Mouse (Mus musculus) CD4-positive naive resting alpha-beta T cell, adult 76 days (primary cell): ENCODE results near the gene Hist1h2bl. TPM values are rescaled to one million over a fixed set of nuclear protein-coding genes. Genes with fewer than 3 reads are reported as not detected.

Source experiments
- total RNA-seq: library from RNA; stranded (reverse); gene quantifications from one replicate; pipeline ENCODE4 v1.2.4, GENCODE M21; 2023

The Hist1h2bl gene
- 38.5 TPM for total RNA-seq

DNA sequence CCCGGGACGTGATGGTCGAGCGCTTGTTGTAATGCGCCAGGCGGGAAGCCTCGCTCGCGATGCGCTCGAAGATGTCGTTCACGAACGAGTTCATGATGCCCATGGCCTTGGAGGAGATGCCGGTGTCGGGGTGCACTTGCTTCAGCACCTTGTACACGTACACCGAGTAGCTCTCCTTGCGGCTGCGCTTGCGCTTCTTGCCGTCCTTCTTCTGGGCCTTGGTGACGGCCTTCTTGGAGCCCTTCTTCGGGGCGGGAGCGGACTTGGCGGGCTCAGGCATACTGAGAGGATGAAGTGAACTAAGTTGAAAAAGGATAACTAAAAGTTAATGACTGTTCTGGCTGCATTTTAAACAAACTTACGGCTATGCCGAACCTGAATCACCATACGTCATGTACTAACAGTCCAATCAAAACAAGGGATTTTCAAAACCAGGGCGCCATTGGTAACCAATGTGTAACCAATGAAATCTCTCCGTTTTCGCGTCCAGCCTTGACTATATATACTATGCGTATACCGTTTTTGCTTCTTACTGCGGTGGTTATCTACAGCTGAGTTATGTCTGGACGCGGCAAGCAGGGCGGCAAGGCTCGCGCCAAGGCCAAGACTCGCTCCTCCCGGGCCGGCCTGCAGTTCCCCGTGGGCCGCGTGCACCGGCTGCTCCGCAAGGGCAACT, at the start of gene Hist1h2bl, which contains the start of gene Hist1h2ai:
Gene Hist1h2bl, minus strand, starts transcription at position 280 of the 676 bp plus-strand sequence.
Gene Hist1h2ai, plus strand, starts transcription at position 559 of the 676 bp plus-strand sequence.

DNA sequence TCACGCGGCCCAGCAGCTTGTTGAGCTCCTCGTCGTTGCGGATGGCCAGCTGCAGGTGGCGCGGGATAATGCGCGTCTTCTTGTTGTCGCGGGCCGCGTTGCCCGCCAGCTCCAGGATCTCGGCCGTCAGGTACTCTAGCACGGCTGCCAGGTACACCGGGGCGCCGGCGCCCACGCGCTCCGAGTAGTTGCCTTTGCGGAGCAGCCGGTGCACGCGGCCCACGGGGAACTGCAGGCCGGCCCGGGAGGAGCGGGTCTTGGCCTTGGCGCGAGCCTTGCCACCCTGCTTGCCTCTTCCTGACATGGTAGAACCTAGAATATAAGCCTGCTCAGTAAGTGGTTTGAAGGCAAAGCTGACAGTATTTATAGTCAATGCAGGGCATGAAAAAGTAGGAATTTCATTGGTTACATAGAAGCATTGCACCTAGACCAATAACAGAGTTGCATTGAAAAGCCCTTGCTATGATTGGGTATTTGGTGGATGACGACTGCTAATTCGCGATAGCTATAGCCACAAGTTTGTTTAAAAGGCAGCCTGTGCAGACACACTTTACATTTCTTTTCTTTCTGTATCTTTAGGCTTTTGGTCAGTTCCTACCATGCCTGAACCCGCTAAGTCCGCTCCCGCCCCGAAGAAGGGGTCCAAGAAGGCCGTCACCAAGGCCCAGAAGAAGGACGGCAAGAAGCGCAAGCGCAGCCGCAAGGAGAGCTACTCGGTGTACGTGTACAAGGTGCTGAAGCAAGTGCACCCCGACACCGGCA, 37.8 kb upstream of the Hist1h2bl start, which contains the start of the genes Hist1h2ak and Hist1h2bn:
Gene Hist1h2ak, minus strand, starts transcription at position 304 of the 762 bp plus-strand sequence.
Gene Hist1h2bn, plus strand, starts transcription at position 600 of the 762 bp plus-strand sequence.

DNA sequence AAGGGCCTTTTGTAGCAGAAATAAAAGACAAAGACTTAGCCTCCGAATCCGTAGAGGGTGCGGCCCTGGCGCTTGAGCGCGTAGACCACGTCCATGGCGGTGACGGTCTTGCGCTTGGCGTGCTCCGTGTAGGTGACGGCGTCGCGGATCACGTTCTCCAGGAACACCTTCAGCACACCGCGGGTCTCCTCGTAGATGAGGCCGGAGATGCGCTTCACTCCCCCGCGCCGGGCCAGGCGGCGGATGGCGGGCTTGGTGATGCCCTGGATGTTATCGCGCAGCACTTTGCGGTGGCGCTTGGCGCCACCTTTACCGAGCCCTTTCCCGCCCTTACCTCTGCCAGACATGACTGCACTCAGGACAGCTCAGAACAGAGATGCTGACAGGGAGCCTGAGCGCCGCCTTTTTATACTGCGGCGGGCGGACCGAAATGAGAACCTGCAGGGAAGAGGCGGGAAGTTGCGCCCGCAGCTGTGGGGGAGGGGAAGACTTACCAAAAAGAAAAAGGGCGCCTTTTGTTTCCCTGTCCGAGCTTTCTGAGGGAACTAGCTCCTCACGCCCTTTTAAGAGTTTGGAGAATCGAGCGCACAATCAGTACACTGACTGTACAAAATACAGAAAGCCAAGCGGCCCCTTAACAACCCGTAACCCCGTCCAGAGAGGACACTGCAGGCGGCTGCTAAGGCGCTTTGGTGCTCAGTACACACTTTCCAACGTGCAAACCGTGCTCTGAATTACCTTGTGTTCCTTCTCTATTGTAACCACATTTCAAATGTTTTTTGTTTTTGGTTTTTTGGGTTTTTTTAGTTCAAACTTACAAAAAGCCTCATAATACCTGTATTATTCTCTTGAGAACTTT, 34.4 kb upstream of the Hist1h2bl start, which contains the start of gene Hist1h4k:
Gene Hist1h4k, minus strand, starts transcription at position 347 of the 859 bp plus-strand sequence.

DNA sequence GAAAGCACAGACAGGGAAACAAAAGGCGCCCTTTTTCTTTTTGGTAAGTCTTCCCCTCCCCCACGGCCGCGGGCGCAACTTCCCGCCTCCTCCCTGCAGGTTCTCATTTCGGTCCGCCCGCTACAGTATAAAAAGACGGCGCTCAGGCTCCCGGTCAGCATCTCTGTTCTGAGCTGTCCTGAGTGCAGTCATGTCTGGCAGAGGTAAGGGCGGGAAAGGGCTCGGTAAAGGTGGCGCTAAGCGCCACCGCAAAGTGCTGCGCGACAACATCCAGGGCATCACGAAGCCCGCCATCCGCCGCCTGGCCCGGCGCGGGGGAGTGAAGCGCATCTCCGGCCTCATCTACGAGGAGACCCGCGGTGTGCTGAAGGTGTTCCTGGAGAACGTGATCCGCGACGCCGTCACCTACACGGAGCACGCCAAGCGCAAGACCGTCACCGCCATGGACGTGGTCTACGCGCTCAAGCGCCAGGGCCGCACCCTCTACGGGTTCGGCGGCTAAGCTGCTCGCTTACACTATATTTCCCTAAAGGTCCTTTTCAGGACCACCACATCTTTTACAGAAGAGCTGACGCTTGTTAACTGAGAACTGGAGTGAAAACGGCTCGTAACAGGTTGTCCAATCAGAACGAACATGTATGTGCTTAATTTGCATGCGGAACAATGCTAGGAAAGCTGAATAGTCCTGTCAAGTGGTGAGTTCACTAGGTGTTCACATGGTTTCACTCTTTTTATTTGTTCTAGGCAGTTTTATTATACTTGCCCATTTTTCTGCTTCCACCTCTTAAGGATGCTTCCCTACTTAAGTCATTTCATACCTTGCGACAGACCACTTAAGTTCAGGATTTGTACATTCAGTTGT, 19.2 kb upstream of the Hist1h2bl start, which contains the start of gene Hist1h4j:
Gene Hist1h4j, plus strand, starts transcription at position 159 of the 862 bp plus-strand sequence.

DNA sequence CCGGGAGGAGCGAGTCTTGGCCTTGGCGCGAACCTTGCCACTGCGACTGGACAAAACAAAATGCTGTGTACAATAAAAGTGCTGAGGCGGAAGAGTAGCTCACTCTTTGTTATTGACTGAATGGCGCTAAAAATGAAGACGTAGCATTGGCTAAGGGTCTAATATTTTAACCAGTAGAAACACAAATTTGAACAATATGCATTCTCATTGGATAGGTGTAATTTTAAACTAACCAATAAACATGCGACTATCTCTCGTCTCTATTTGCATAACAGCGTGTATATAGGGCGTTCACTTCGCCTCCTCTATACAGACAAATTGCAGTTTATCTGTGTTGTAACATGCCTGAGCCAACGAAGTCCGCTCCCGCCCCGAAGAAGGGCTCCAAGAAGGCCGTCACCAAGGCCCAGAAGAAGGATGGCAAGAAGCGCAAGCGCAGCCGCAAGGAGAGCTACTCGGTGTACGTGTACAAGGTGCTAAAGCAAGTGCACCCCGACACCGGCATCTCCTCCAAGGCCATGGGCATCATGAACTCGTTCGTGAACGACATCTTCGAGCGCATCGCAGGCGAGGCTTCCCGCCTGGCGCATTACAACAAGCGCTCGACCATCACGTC, 5.9 kb upstream of the Hist1h2bl start, which contains the start of gene Hist1h2bm:
Gene Hist1h2bm, plus strand, starts transcription at position 288 of the 616 bp plus-strand sequence.

DNA sequence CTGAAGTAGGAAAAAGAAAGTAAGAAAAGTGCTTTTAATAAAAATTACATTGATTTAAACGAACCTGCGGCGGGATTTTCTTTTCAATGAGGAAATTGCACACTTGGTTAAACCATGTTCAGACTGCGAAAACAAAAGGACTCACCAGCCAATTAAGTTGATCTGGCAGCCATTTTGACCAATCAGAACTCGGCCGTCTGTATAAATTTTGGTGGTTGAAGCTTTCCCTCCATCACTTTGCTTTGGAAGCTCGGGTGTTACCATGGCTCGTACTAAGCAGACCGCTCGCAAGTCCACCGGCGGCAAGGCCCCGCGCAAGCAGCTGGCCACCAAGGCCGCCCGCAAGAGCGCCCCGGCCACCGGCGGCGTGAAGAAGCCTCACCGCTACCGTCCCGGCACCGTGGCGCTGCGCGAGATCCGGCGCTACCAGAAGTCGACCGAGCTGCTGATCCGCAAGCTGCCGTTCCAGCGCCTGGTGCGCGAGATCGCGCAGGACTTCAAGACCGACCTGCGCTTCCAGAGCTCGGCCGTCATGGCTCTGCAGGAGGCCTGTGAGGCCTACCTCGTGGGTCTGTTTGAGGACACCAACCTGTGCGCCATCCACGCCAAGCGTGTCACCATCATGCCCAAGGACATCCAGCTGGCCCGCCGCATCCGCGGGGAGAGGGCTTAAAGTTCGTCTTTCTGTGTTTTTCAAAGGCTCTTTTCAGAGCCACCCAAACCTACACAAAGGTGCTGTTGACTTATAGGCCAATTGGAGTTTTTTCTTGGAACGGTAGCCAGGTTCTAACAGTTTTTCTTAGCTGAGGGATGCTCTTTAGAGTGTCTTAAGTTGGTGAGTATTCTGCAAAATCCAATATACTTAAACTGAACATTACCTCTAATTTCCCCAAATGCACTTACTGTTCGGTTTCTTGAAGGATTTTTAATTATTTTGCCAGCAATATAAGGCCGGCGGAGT, 1.7 kb upstream of the Hist1h2bl start, which contains the start of gene Hist1h3h:
Gene Hist1h3h, plus strand, starts transcription at position 263 of the 961 bp plus-strand sequence.

DNA sequence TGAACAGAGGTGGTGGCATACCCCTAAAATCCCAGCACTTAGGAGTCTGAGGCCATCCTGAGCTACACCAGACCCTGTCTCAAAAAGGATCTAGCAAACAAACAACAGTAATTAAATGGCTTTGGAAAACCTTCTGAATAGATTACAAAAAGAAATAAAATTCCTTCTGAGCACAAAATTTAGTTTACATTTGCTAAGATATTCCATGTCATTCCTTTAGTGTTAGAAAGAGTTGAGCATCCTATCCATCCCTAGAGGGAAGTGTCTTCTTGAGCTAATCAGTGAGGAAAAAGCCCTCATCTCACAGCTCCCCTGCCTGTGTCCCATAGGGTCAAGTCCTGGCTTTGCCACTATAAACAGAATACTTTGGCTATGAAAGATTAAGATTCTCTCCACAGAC, 18.1 kb downstream of the Hist1h2bl start, which contains the start of gene Olfr1359:
Gene Olfr1359, plus strand, starts transcription at position 301 of the 400 bp plus-strand sequence.

DNA sequence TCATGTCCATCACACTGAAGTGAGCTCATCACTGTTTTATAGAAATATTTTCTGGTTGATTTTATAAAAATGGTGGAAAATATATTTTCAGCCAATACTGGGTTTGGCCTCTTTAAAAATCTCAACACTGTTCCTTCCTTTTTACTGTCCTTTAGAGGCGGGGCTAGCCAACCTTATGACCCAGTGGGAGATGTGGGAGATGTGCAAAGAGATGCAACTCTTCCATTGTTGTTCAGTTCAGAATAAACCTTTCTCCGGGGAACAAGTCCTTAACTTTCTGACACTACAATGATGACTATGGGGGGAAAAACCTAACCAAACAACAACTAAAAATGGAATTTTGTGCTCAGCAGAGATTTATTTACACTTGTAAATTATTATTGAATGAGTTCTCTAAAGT, 38.6 kb downstream of the Hist1h2bl start, which contains the start of gene Olfr1360:
Gene Olfr1360, minus strand, starts transcription at position 101 of the 400 bp plus-strand sequence.

Other genes with a start within 250 kb of the Hist1h2bl start
- gene Nkapl, start 247.6 kb downstream of the Hist1h2bl start, total RNA-seq: not detected
- gene Zkscan4, start 237.2 kb downstream of the Hist1h2bl start, total RNA-seq: not detected
- gene Gm10065, start 236.7 kb downstream of the Hist1h2bl start, total RNA-seq: not detected
- 3.8 TPM for gene AK157302, start 220.9 kb downstream of the Hist1h2bl start, total RNA-seq
- gene Gm11273, start 214.7 kb downstream of the Hist1h2bl start, total RNA-seq: 15.9 TPM
- gene Zkscan8, start 185.0 kb downstream of the Hist1h2bl start, total RNA-seq: 8.9 TPM
- gene Olfr1366, start 173.3 kb downstream of the Hist1h2bl start, total RNA-seq: not detected
- not detected for gene Olfr1535, start 156.2 kb downstream of the Hist1h2bl start, total RNA-seq
- not detected for gene Olfr1364, start 134.4 kb downstream of the Hist1h2bl start, total RNA-seq
- not detected for gene Olfr1362, start 102.1 kb downstream of the Hist1h2bl start, total RNA-seq
- not detected for gene Olfr11, start 73.6 kb downstream of the Hist1h2bl start, total RNA-seq
- not detected for gene Olfr1361, start 52.8 kb downstream of the Hist1h2bl start, total RNA-seq
- gene Olfr1360, start 38.7 kb downstream of the Hist1h2bl start, total RNA-seq: not detected
- gene Olfr1359, start 18.0 kb downstream of the Hist1h2bl start, total RNA-seq: not detected
- 23.2 TPM for gene Hist1h2ai, start 279 bp upstream of the Hist1h2bl start, total RNA-seq
- 51.3 TPM for gene Hist1h3h, start 1.5 kb upstream of the Hist1h2bl start, total RNA-seq
- 9.1 TPM for gene Hist1h2bm, start 5.9 kb upstream of the Hist1h2bl start, total RNA-seq
- 8.5 TPM for gene Hist1h4j, start 18.9 kb upstream of the Hist1h2bl start, total RNA-seq
- gene Hist1h4k, start 34.4 kb upstream of the Hist1h2bl start, total RNA-seq: 192 TPM
- gene Hist1h2ak, start 37.7 kb upstream of the Hist1h2bl start, total RNA-seq: 29.1 TPM
- gene Hist1h2bn, start 38.0 kb upstream of the Hist1h2bl start, total RNA-seq: 72.0 TPM
- gene Hist1h1b, start 64.5 kb upstream of the Hist1h2bl start, total RNA-seq: 15.4 TPM
- 103 TPM for gene Hist1h3i, start 67.2 kb upstream of the Hist1h2bl start, total RNA-seq
- 12.5 TPM for gene Hist1h2an, start 71.1 kb upstream of the Hist1h2bl start, total RNA-seq
- gene Hist1h2bp, start 71.3 kb upstream of the Hist1h2bl start, total RNA-seq: 14.0 TPM
- 25.5 TPM for gene Hist1h2bq, start 94.1 kb upstream of the Hist1h2bl start, total RNA-seq
- 52.1 TPM for gene Hist1h2ao, start 94.3 kb upstream of the Hist1h2bl start, total RNA-seq
- 202 TPM for gene Hist1h4m, start 95.6 kb upstream of the Hist1h2bl start, total RNA-seq
- gene Hist1h4n, start 116.1 kb upstream of the Hist1h2bl start, total RNA-seq: not detected
- gene Hist1h2ap, start 117.4 kb upstream of the Hist1h2bl start, total RNA-seq: 61.1 TPM
- gene Hist1h2br, start 117.6 kb upstream of the Hist1h2bl start, total RNA-seq: 25.7 TPM
- gene Zfp184, start 229.0 kb upstream of the Hist1h2bl start, total RNA-seq: 3.5 TPM